Mouse (Mus musculus): ENCODE measurements around the gene Morn3. TPM values are rescaled to one million over a fixed set of nuclear protein-coding genes. Genes with fewer than 3 reads are reported as not detected.

Gene Morn3
- total and polyA plus RNA-seq, 3 experiments, result not detected

DNA sequence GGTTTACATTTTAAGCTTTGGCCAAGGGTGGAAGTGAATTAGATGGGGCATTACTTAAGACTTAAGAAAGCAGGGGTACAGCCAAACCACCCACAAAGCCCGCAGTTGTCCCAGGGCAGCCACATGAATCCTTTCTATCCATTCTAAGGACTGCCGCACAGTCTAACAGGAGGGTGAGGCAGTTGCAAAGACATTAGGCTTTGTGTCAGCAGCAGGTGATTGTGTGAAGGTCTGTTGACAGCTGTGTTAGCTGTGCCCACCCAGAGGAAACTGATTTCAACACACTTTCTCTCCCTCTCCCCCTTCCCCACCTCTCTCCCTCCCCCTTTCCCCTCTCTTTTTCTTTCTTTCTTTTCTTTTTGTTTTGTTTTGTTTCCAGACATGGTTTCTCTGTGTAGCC lies 21.9 kb upstream of the Morn3 start:
- no peak overlapping the region for H3K4me3 ChIP-seq (replicated peaks in 1 of 3; ENCODE audit: low read depth in 2 of 3, low read length in 2 of 3, poor library complexity in 1 of 3)
- no peaks in the 10 kb centered on the region for H3K79me2 ChIP-seq (replicated peaks; ENCODE audit: control insufficient read depth, extremely low read depth, insufficient read depth, poor library complexity, severe bottlenecking)
- H3K9me3 ChIP-seq (replicated peaks; ENCODE audit: low read length), result peaks cover 4% of the 10 kb centered on the region
- no peak for TF ChIP-seq SIN3A (IDR thresholded peaks at IDR 0.05; ENCODE audit: low read length)
- TF ChIP-seq RAD21 (IDR thresholded peaks at IDR 0.05; ENCODE audit: low read depth, low read length), result no peak
- no peak for TF ChIP-seq ETS1 (conservative IDR thresholded peaks at IDR 0.05; ENCODE audit: low read depth, low read length)
- no peak for TF ChIP-seq ZC3H11A (IDR thresholded peaks at IDR 0.05; ENCODE audit: low read depth, low read length)
- TF ChIP-seq CTCF (conservative IDR thresholded peaks at IDR 0.05 in 1 of 2, IDR thresholded peaks at IDR 0.05 in 1 of 2; ENCODE audit: low read depth in 2 of 2, low read length in 2 of 2), result no peak
- no peak for TF ChIP-seq POLR2AphosphoS2 (IDR thresholded peaks at IDR 0.05; ENCODE audit: low read depth, low read length)
- no peak for TF ChIP-seq PAX5 (IDR thresholded peaks at IDR 0.05; ENCODE audit: low read length)
- TF ChIP-seq ZMIZ1 (IDR thresholded peaks at IDR 0.05; ENCODE audit: low read depth, low read length), result no peak
- no peak for TF ChIP-seq ZNF384 (IDR thresholded peaks at IDR 0.05; ENCODE audit: low read depth, low read length)
- no peak for TF ChIP-seq TBP (conservative IDR thresholded peaks at IDR 0.05; ENCODE audit: low read depth, low read length)
- no peak overlapping the region for H3K4me2 ChIP-seq (ENCODE audit: insufficient read depth, low read depth, poor library complexity, severe bottlenecking)
- no peaks in the 10 kb centered on the region for H3K27me3 ChIP-seq (replicated peaks)
- dilution Hi-C loops (cut with MboI; ENCODE audit: extremely low pct_ligation_motif_present, extremely low pct_unique_long_range_greater_than_20kb, low sequenced_read_pairs), result no loop called here
- no peak for DNase-seq (ENCODE audit: extremely low read depth)
- no peak overlapping the region for H3K27ac ChIP-seq (ENCODE audit: insufficient read depth, low read depth)
- H3K4me1 ChIP-seq (ENCODE audit: control insufficient read depth in 1 of 2, insufficient read depth in 2 of 2), result peaks cover 0 to 8% of the 10 kb centered on the region in 2 experiments; a peak in 3 of 4 replicates
- no peaks in the 10 kb centered on the region for H3K36me3 ChIP-seq (replicated peaks in 1 of 2; ENCODE audit: control insufficient read depth in 1 of 2, insufficient read depth in 1 of 2, low read length in 1 of 2)
- in situ Hi-C loops (cut with MboI; ENCODE audit: low pct_ligation_motif_present, low pct_unique_long_range_greater_than_20kb, low sequenced_read_pairs), result loop anchor here (5.0 kb wide), 1 partner anchor 104 kb away; no protein-coding TSS in a partner anchor
- no peak overlapping the region for H3K9ac ChIP-seq (ENCODE audit: insufficient read depth, low read depth)

DNA sequence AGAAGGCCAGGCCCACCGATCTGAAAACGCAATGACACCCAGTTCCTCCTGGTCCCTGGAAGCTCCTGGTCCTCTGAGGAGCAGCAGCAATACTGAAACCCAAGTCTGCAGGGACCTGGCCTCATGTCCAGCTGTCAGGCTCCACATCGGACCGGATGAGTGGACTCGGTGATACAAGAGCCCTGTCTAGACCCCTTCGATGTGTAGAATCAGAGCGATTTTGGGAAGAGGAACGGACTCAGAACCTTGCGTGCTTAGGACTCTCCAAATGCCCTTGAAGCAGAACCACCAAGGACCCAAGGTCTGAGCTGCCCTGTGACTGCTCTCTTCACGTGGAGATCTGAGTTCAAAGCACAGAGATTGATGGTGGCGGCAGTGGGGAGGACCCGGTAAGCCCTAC lies 21.3 kb upstream of the Morn3 start, which contains the start of gene Tmem120b:
Gene Tmem120b, plus strand, starts transcription at position 301 of the 400 bp plus-strand sequence.
- DNase-seq (ENCODE audit: extremely low read depth), result no peak
- dilution Hi-C loops (cut with MboI; ENCODE audit: extremely low pct_ligation_motif_present, extremely low pct_unique_long_range_greater_than_20kb, low sequenced_read_pairs), result no loop called here
- Histone ChIP-seq H3K27ac (ENCODE audit: insufficient read depth, low read depth) (no peak within 1 kb of the TSS), H3K79me2 (replicated peaks; ENCODE audit: control insufficient read depth, extremely low read depth, insufficient read depth, poor library complexity, severe bottlenecking) (no peaks in the 10 kb centered on the region), H3K9me3 (replicated peaks; ENCODE audit: low read length) (peaks cover 4% of the 10 kb centered on the region), H3K4me2 (ENCODE audit: insufficient read depth, low read depth, poor library complexity, severe bottlenecking) (peak within 1 kb of the TSS; percentile 84), H3K27me3 (replicated peaks) (no peaks in the 10 kb centered on the region), H3K4me1 (ENCODE audit: control insufficient read depth in 1 of 2, insufficient read depth in 2 of 2) (peaks cover 0 to 8% of the 10 kb centered on the region in 2 experiments; a peak in 3 of 4 replicates), H3K36me3 (replicated peaks in 1 of 2; ENCODE audit: control insufficient read depth in 1 of 2, insufficient read depth in 1 of 2, low read length in 1 of 2) (no peaks in the 10 kb centered on the region), H3K4me3 (replicated peaks in 1 of 3; ENCODE audit: low read depth in 2 of 3, low read length in 2 of 3, poor library complexity in 1 of 3) (no peak within 1 kb of the TSS), H3K9ac (ENCODE audit: insufficient read depth, low read depth) (no peak within 1 kb of the TSS; the same call in 1 of the 2 replicates)
- in situ Hi-C loops (cut with MboI; ENCODE audit: low pct_ligation_motif_present, low pct_unique_long_range_greater_than_20kb, low sequenced_read_pairs), result loop anchor here (5.0 kb wide), 1 partner anchor 104 kb away; no protein-coding TSS in a partner anchor
- TF ChIP-seq E2F4 (IDR thresholded peaks at IDR 0.05; ENCODE audit: insufficient replicate concordance, low read depth, low read length) (no peak), CHD1 (IDR thresholded peaks at IDR 0.05; ENCODE audit: low read depth, low read length) (no peak), MAX (IDR thresholded peaks at IDR 0.05; ENCODE audit: low read length) (no peak), JUN (IDR thresholded peaks at IDR 0.05; ENCODE audit: insufficient read depth, low read depth, low read length) (no peak), MEF2A (IDR thresholded peaks at IDR 0.05; ENCODE audit: borderline replicate concordance, low read depth, low read length) (no peak), CHD2 (IDR thresholded peaks at IDR 0.05; ENCODE audit: low read length) (no peak), ZC3H11A (IDR thresholded peaks at IDR 0.05; ENCODE audit: low read depth, low read length) (no peak), POLR2A (IDR thresholded peaks at IDR 0.05; ENCODE audit: low read depth, low read length) (no peak), TCF12 (IDR thresholded peaks at IDR 0.05; ENCODE audit: low read depth, low read length) (no peak), ETS1 (conservative IDR thresholded peaks at IDR 0.05; ENCODE audit: low read depth, low read length) (no peak), PAX5 (IDR thresholded peaks at IDR 0.05; ENCODE audit: low read length) (no peak)
